Mouse (Mus musculus): ENCODE data around the gene Loxl4.

Loxl4 gene

GRCm38 (mm10) chr19:42609716-42610115 is 2.9 kb downstream of the Loxl4 start:
- no peak for ATAC-seq (ENCODE audit: low TSS enrichment)

- ATAC-seq (ENCODE audit: low TSS enrichment) = no peak
These were observed 4.5 kb downstream of the Loxl4 start for GRCm38 (mm10) chr19:42608082-42608481.

- ATAC-seq (ENCODE audit: low TSS enrichment) = no peak
These were observed 10.0 kb downstream of the Loxl4 start for GRCm38 (mm10) chr19:42602576-42602975.

GRCm38 (mm10) chr19:42602041-42602440 is 10.6 kb downstream of the Loxl4 start:
- ATAC-seq (ENCODE audit: low TSS enrichment) = no peak

GRCm38 (mm10) chr19:42601445-42601844 is 11.2 kb downstream of the Loxl4 start:
- no peak for ATAC-seq (ENCODE audit: low TSS enrichment)

GRCm38 (mm10) chr19:42600591-42600990 is 12.0 kb downstream of the Loxl4 start:
- ATAC-seq (ENCODE audit: low TSS enrichment) = no peak

- no peak for ATAC-seq (ENCODE audit: low TSS enrichment)
These were observed 12.7 kb downstream of the Loxl4 start for GRCm38 (mm10) chr19:42599891-42600290.

- ATAC-seq (ENCODE audit: low TSS enrichment) = no peak
These were observed 14.7 kb downstream of the Loxl4 start for GRCm38 (mm10) chr19:42597896-42598295.

- ATAC-seq (ENCODE audit: low TSS enrichment) = no peak
These were observed 15.3 kb downstream of the Loxl4 start for GRCm38 (mm10) chr19:42597286-42597685.

- ATAC-seq (ENCODE audit: low TSS enrichment) = no peak
These were observed 17.5 kb downstream of the Loxl4 start for GRCm38 (mm10) chr19:42595066-42595465.

GRCm38 (mm10) chr19:42593456-42593855 is 19.2 kb downstream of the Loxl4 start:
- no peak for ATAC-seq (ENCODE audit: low TSS enrichment)

GRCm38 (mm10) chr19:42591534-42591933 is 21.1 kb downstream of the Loxl4 start:
- ATAC-seq (ENCODE audit: low TSS enrichment) = no peak

GRCm38 (mm10) chr19:42589246-42589645 is 23.4 kb downstream of the Loxl4 start:
- ATAC-seq (ENCODE audit: low TSS enrichment) = no peak; the same call in 1 of the 2 replicates

GRCm38 (mm10) chr19:42587704-42588103 is 24.9 kb downstream of the Loxl4 start:
- no peak for ATAC-seq (ENCODE audit: low TSS enrichment)

- no peak for ATAC-seq (ENCODE audit: low TSS enrichment)
These were observed 28.4 kb downstream of the Loxl4 start for GRCm38 (mm10) chr19:42584188-42584587.

GRCm38 (mm10) chr19:42583677-42584076 is 28.9 kb downstream of the Loxl4 start:
- ATAC-seq (ENCODE audit: low TSS enrichment) = no peak

- ATAC-seq (ENCODE audit: low TSS enrichment) = no peak
These were observed 29.7 kb downstream of the Loxl4 start for GRCm38 (mm10) chr19:42582811-42583370.

GRCm38 (mm10) chr19:42580701-42581100 is 31.9 kb downstream of the Loxl4 start:
- no peak for ATAC-seq (ENCODE audit: low TSS enrichment)

- no peak for ATAC-seq (ENCODE audit: low TSS enrichment)
These were observed 34.0 kb downstream of the Loxl4 start for GRCm38 (mm10) chr19:42578631-42579030.

GRCm38 (mm10) chr19:42576856-42577255 is 35.8 kb downstream of the Loxl4 start:
- no peak for ATAC-seq (ENCODE audit: low TSS enrichment)

GRCm38 (mm10) chr19:42575317-42575716 is 37.3 kb downstream of the Loxl4 start:
- no peak for ATAC-seq (ENCODE audit: low TSS enrichment)

- ATAC-seq (ENCODE audit: low TSS enrichment) = peak; percentile 20; the same call in 1 of the 2 replicates
These were observed 41.3 kb downstream of the Loxl4 start for GRCm38 (mm10) chr19:42571291-42571690.

- ATAC-seq (ENCODE audit: low TSS enrichment) = no peak
These were observed 43.5 kb downstream of the Loxl4 start for GRCm38 (mm10) chr19:42569076-42569475.

- no peak for ATAC-seq (ENCODE audit: low TSS enrichment)
These were observed 45.6 kb downstream of the Loxl4 start for GRCm38 (mm10) chr19:42567020-42567419.

Data from frontal cortex, adult (tissue).